Mouse (Mus musculus) neutrophil, adult 83 days (primary cell): ENCODE measurements around the gene Gria2. TPM values are rescaled to one million over a fixed set of nuclear protein-coding genes. Genes with fewer than 3 reads are reported as not detected.

Experiments used
- total RNA-seq, 2 experiments: library from RNA; stranded (reverse); gene quantifications; one replicate each; pipeline ENCODE4 v1.2.4; 2023

Gene Gria2
- total RNA-seq: not detected

DNA sequence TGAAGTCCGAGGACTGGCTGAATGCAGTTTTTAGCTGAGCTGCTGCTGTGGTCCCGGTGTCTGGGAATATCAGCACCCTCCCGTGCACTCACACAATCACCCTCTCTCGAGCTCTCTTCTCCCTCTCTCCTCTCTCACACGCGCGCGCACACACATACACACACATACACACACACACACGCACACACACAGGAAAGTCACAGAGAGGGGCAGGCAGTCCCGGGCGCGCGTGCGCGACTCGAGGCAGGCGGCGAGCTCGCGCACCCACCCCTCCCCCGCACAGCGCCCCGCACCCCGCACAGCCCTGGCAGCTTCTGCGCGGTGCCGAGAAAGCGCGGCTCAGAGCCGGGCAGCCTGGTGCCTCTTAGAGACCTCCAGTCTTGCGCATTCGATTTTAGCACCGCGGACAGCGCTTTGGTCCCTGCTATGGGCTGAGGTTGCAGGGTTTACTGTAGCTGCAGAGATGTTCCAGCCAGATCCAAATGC lies at the start of gene Gria2:
TSS of gene Gria2 (minus strand) at position 240 of the 486 bp plus-strand sequence.

Other genes starting within 250 kb of the Gria2 start
- not detected for gene Glrb, start 110.8 kb upstream of the Gria2 start, total RNA-seq
- under 1 TPM; 0.11 to 0.15 TPM for gene Pdgfc, start 233.6 kb upstream of the Gria2 start, total RNA-seq